Mouse (Mus musculus): ENCODE measurements at regions not wholly inside any gene's neighbourhood (a gene's known extent, or its start where the extent isn't known, plus 50 kb on each side); places are given as distances from the start of the nearest gene placed in this dataset.

DNA sequence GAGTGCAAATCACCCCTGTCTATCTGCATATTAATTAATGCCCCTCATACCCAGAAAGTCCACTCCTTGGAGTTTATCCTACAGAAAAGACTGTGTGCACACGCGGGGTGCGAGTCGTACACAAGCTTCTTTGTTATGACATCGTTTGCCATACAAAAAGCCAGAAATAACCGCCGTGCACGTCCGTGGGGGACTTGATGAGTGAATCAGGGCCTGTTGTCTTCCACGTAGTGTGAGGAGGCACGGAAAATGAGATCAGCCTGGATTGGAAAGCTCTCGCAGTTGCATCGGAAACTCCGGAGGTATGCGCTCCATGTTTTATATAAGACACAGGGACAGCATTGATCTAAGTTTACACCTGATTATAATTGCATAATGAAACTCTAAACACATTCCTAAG, 120.3 kb downstream of the Etnk1 start:
- intact Hi-C loops (cut with DNase I; ENCODE audit: low total_unique reads) = no loop called here
- DNase-seq = no peak

DNA sequence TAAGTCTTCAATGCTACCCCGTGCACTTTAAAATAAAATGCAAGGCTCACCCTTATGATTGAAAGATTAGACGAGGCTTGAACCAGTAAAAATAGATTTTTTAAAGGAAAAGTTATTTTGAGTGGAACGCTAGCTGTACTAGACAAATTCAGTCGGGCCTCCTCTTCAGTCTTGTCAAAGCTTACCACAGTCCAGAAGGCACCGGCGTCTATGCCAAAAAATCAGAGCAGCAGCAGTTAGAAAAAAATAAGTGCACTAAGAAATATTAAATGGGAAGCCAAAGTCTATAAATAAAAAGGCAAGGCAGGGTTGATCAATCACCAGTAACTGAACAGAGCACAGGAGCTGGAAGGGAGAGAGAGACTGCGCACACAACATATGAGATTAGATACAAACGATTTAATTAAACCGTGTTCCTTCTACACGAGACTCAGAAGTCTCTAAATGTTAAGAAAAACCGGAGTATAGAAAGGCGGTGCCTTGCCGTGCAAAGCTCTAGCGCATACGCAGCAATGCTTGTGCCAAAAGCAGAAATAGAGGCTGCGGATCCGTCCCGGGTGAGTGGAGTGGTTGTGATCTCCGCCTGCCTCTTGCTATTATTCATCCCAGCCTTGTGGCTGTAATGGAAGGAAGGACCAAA, 121.6 kb downstream of the Etnk1 start:
- intact Hi-C loops (cut with DNase I; ENCODE audit: low total_unique reads) = no loop called here

DNA sequence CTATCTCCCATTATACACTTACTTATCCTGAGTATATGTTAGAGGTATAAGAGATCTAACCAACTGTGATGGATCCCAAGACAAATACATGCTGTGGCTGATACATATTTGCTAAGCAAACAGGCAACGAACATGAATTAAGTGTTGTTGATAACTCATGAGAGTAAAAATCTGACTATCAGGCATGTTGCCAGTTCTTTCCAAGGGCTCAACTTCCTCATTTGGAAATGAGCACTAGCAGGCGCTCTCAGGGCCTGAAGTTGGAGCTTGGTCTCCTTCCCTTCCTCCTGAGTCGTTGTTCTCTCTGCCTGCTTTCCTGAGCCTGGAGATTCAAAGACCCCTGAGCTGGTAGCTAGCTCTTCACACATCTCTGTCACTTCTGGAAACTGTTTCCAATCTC, 126.6 kb downstream of the Etnk1 start:
- no peak for DNase-seq
- intact Hi-C loops (cut with DNase I; ENCODE audit: low total_unique reads) = no loop called here

More for the DNA sequence above, 121.6 kb downstream of the Etnk1 start:
- DNase-seq = no peak

DNA sequence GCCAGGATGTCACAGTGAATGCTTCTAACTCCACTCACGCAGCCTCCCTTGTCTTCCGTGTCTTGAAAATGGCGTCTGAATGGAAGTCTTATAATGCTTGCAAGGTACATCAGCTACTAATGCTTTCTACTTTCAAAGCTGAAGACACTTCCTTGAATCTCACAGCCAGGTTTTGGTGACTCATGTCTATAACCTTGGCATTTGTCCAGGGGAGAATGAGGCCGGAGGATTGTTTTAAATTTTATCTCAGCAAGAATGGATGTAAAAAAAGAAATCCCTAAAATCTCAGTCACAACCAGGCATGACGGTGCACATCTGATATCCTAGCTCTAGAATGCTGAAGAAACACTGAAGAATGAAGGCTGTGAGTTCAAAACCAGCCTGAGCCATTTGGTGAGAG, 131.4 kb downstream of the Etnk1 start:
- no peak for DNase-seq
- intact Hi-C loops (cut with DNase I; ENCODE audit: low total_unique reads) = no loop called here

- intact Hi-C loops (cut with DNase I; ENCODE audit: low total_unique reads) = no loop called here
- DNase-seq = no peak
These were observed 134.4 kb downstream of the Etnk1 start for GRCm38 (mm10) chr6:143301414-143301813.

- no peak for DNase-seq
- intact Hi-C loops (cut with DNase I; ENCODE audit: low total_unique reads) = no loop called here
These were observed 140.3 kb downstream of the Etnk1 start for GRCm38 (mm10) chr6:143307327-143307726.

GRCm38 (mm10) chr6:143315859-143316258, 148.8 kb downstream of the Etnk1 start:
- intact Hi-C loops (cut with DNase I; ENCODE audit: low total_unique reads) = no loop called here
- DNase-seq = no peak

DNA sequence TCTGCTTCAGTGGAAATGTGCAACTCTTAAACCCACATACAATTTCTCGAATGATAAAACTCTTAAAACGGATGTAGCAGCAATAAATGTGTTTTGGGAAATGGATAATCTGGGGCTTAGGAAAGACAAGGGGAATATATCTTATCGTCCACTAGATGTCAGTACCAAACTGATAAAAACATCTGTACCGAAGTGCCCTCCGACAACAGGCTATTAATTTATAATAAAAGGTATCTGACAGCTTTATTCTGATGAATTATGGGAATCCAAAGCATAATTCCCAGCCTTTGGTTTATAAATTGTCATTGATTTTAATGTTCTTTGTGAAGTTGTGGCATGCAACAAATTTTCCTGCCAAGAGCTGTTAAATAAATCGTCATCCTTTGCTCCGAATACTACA, 153.4 kb downstream of the Etnk1 start:
- no peak for DNase-seq
- intact Hi-C loops (cut with DNase I; ENCODE audit: low total_unique reads) = no loop called here

- intact Hi-C loops (cut with DNase I; ENCODE audit: low total_unique reads) = no loop called here
- no peak for DNase-seq
These were observed 157.6 kb downstream of the Etnk1 start for GRCm38 (mm10) chr6:143324636-143325035.

- DNase-seq = no peak
- intact Hi-C loops (cut with DNase I; ENCODE audit: low total_unique reads) = no loop called here
These were observed 160.1 kb downstream of the Etnk1 start for GRCm38 (mm10) chr6:143326956-143327722.

DNA sequence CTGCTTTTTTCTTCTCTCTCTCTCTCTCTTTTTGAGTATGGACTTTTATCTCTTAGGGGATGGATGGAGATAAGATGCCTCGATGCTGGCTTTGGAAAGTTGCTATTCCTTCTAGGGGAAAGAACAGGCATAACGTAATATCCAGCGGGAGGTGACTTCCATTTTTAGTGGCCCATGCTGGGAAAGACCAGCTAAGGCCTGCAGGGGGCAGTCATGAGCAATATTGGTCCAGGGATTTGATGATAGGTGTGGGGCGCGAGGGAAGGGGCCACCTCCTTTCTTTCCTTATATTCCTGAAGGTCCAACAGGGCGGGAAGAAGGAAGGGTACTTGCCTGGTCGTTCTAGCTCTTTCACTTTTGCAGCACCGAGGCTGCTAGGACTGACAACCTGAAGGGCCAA, 160.8 kb downstream of the Etnk1 start:
- DNase-seq = no peak
- intact Hi-C loops (cut with DNase I; ENCODE audit: low total_unique reads) = no loop called here

DNA sequence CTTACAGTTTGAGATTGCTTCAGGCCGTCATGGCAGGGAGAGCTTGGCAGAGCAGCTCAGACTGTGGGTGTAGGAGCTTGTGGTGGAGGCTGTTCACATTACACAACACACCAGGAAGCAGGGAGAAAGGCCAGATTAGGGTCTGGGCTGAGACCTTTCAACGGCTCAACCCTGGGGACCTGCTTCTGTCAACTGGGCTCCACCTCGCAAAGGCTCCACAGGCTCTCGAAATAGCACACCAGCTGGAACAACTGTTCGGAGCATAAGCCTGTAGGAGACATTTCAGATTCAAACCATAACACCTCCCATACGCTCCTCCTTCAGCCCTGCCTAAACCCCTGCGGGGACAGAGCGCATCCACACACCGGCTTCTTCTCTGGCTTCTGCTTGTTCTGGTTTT, 161.2 kb downstream of the Etnk1 start:
- no peak for DNase-seq
- intact Hi-C loops (cut with DNase I; ENCODE audit: low total_unique reads) = no loop called here

DNA sequence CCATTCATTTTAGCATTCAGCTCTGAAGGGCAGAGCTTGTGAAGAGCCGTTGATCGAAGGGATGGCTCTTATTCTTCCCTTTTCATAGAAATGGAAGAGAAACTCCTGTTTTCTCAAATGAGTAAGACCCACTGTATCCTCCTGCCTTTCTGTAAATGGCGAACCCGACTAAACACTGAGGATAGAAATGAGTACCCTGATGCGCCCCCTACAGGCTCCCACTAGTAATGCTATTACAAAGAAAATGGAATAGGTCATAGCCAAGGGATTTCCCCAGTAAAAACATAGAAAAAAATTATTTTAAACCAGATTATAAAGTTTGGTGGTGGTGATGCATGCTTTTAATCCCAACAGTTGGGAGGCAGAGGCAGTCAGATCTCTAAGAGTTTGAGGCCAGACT, 162.1 kb downstream of the Etnk1 start:
- intact Hi-C loops (cut with DNase I; ENCODE audit: low total_unique reads) = no loop called here
- no peak for DNase-seq

DNA sequence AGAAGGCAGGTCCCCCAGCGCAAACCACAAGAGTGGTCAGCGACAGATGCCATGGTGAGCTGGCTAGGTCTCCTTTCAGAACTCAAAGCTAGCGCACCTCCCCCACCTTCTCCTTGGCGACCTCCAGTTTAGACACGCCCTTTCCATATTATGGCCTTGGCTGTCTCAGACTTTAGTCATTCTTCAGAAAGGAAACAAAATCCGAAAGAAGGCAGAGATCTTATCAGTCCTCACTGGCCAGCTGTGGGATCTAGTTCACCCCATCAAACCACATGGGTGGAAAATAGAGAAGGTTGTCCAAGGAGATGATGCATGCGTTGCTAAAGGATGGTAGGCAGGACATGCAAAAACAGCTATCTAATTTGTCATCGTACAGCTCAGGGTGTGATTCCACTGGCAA, 166.5 kb downstream of the Etnk1 start:
- no peak for DNase-seq
- intact Hi-C loops (cut with DNase I; ENCODE audit: low total_unique reads) = no loop called here

GRCm38 (mm10) chr6:143336574-143336973, 169.6 kb downstream of the Etnk1 start:
- DNase-seq = no peak
- intact Hi-C loops (cut with DNase I; ENCODE audit: low total_unique reads) = no loop called here

DNA sequence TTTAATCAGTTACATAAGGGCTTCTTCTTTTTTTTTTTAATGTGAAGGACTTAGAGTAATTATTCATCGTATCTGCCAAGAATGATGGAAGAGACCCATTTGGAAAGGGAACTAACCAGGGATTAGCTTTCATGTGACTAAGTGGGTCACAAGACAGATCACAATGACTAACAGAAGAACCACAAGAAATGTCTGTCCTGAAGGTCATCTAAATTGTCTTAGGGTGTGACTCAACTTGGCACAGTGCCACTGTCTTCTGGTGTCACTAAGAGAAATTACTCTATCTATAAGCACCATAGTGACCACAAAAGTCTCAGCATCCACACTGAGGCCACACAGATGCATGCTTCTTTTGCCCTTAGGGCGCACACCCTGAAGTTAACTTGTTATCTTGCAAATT, 182.0 kb downstream of the Etnk1 start:
- intact Hi-C loops (cut with DNase I; ENCODE audit: low total_unique reads) = no loop called here
- DNase-seq = no peak

DNA sequence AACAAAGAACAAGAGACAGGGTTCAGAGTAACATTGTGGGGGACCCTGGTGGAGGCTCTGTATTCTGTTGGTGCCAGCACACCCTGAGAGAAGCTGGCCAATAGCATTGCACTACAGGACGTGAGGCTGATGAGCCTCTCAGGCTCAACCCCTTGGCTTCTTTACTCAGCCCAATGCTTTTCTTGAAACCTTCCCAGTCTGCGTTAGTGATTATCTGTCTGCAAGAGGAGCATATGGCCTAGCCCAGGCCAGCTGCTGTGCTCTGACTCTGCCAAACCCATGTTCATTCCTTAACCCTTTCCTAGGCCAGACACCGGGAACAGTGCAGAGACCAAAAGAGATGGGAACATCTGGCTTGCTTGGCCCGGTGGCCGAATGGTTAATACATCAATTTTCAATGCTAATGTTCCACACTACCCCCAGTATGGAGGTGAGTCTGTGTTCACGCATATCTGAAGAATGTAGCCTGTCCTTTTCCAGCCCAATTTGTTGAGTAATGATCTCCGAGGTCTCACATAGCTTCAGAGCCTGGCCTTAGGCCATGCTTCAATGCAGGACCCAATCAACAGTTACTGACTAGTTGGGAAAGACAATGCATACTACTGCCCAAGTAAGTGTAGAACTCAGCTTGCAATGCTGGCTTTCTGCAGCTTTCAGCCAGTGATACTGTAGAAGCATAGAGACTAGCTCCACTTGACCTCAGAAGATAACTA, 192.5 kb downstream of the Etnk1 start:
- no peak for DNase-seq
- intact Hi-C loops (cut with DNase I; ENCODE audit: low total_unique reads) = no loop called here

- intact Hi-C loops (cut with DNase I; ENCODE audit: low total_unique reads) = no loop called here
- no peak for DNase-seq
These were observed 194.2 kb downstream of the Etnk1 start for GRCm38 (mm10) chr6:143361149-143361725.

DNA sequence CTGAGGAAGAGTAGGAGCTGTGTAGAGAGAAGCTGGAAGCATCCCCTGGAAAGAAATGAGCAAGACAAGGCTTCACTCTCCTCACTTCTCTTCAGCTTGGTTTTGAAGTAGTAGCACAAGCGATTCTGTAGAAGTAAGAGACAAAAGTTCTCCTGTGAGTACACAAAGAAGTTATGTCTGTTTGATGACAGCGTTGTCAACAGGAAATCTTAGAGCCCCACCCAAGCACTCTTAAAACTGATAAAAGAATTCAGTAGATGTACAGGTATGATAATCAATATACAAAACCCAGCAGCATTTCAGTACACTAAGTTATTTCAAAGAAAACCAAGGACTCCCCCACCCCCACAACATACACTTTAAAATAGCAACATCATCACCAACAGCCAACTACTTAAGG, 194.9 kb downstream of the Etnk1 start:
- no peak for DNase-seq
- intact Hi-C loops (cut with DNase I; ENCODE audit: low total_unique reads) = no loop called here

DNA sequence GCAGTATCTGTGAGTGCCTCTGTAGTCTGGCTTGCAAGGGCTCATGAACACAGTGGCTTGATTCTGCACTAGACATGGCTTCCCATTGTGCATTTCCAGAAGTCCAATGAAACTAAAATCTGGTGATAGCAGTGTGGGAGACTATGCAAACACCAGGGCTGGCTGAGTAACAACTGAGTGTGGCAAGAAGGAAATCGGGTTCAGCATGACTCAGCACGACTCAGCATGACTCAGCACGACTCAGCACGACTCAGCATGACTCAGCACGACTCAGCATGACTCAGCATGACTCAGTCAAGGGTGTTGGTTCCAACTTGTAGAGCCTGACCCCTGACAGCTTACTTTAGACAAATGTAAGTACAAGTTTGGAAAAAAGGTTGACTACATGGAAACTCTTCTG, 198.8 kb downstream of the Etnk1 start:
- intact Hi-C loops (cut with DNase I; ENCODE audit: low total_unique reads) = no loop called here
- DNase-seq = no peak

- intact Hi-C loops (cut with DNase I; ENCODE audit: low total_unique reads) = no loop called here
- no peak for DNase-seq
These were observed 200.8 kb downstream of the Etnk1 start for GRCm38 (mm10) chr6:143367804-143368203.
